Mouse (Mus musculus) olfactory bulb, adult 2 months (tissue): ENCODE measurements around the gene Laptm4a.

Experiments
- CTCF ChIP-seq: fragments of 200-500 bp; IDR thresholded peaks from 2 replicates; pipeline ENCODE4 v1.5.1; 2012; ENCODE audit warnings: low read depth, mild to moderate bottlenecking, low read length, moderate library complexity; ENCODE audit not compliant: insufficient read depth
- POLR2A ChIP-seq: fragments of 200-500 bp; IDR thresholded peaks from 2 replicates; pipeline ENCODE4 v1.6.1; 2012; ENCODE audit warnings: mild to moderate bottlenecking, low read depth, low read length, moderate library complexity; ENCODE audit not compliant: insufficient read depth

DNA sequence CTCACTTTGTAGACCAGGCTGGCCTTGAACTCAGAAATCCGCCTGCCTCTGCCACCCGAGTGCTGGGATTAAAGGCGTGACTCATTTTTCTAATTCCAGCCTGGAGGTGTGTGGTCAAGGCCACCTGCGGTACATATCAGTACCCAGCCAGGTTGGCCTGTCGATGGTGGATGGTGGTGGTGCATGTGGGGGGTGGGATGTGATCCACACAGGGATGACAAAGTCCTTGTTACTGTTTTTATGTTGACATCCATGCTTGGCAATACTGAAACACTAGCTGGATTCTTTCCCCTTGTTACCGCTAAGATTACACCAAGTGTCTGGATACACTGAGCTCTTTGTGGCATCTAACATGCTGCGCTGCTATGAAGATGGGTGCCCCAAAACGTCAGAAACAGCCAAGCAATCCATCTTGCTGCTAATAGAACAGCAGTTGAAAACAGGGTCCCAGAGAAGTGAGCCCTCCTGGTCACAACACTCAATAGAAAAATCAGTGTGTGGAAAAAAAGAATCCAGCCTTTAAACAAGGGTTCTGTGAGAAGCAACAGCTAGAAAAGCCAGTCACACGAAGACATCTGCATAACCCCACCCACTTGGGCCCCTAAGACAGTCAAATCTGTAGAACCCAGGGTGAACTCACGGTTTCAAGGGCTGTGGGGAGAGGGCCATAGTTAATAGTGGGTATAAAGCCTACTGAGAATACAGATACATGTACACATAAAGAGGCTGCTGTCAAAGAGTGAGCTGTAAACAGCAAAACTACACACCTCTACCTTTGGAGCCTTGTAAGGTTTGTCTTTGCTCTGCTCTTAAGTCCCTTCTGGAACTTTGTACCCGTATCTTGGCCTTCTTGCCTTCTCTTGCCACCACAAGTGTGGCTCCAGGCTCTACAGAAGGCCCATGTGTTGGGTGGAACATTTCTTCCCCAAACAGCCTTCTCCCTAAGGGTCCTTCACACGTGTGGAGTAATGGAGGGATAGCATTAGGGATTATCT lies 18.8 kb downstream of the Laptm4a start:
- TF ChIP-seq POLR2A (no peak), CTCF (no peak)
